In the genomic region with DNA sequence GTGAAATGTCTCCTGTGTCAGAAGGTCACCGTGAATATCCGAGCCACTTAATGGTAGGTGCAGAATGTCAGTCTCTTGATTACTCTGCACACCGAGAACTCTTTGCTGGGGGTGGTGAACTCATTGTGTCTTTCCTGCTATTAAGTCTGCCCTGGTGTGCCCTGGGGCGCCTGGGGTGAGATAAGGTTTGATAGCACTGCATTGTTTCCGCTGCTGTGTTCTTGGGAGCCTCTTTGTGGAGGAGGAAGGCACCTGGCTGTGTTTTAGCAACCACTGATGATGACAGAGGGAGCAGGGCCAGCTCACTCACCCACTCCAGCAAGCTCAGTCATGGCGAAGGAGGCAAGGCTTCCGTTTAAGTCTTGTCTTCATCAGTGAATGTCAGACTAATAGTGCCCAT, we compare ENCODE assay signal across 1 mouse cellular context.
TF ChIP-seq lines count a peak whose summit lies in the region.

No protein-coding gene starts in this region.

TF ChIP-seq in MEL, 35 proteins besides CTCF, POLR2A, EP300 and RAD21:
- TF ChIP-seq ZNF384 (IDR thresholded peaks at IDR 0.05; ENCODE audit: low read depth, low read length) = no peak
- TF ChIP-seq ZC3H11A (IDR thresholded peaks at IDR 0.05; ENCODE audit: low read depth, low read length) = no peak
- TF ChIP-seq TAL1 (IDR thresholded peaks at IDR 0.05; ENCODE audit: low read length) = peak; percentile 59
- peak; percentile 54; the same call in 1 of the 2 replicates for TF ChIP-seq SIN3A (IDR thresholded peaks at IDR 0.05; ENCODE audit: low read length)
- TF ChIP-seq MAX (IDR thresholded peaks at IDR 0.05; ENCODE audit: low read length) = 0 out of 2 replicates have a peak, but pooled peaks have one; percentile 20
- no peak for TF ChIP-seq GABPA (IDR thresholded peaks at IDR 0.05; ENCODE audit: low read depth, low read length)
- no peak for TF ChIP-seq ZKSCAN1 (IDR thresholded peaks at IDR 0.05; ENCODE audit: low read depth, low read length)
- TF ChIP-seq SMC3 (IDR thresholded peaks at IDR 0.05; ENCODE audit: low read depth, low read length) = no peak
- TF ChIP-seq KAT2A (conservative IDR thresholded peaks at IDR 0.05; ENCODE audit: low read depth, low read length) = no peak
- no peak for TF ChIP-seq POLR2AphosphoS5 (IDR thresholded peaks at IDR 0.05; ENCODE audit: borderline replicate concordance, low read depth, low read length)
- TF ChIP-seq HCFC1 (IDR thresholded peaks at IDR 0.05; ENCODE audit: low read depth, low read length) = no peak
- no peak for TF ChIP-seq ELF1 (IDR thresholded peaks at IDR 0.05; ENCODE audit: low read depth, low read length)
- TF ChIP-seq BHLHE40 (IDR thresholded peaks at IDR 0.05; ENCODE audit: borderline replicate concordance, low read depth, low read length) = peak; percentile 56; the same call in 1 of the 2 replicates
- peak; percentile 84 for TF ChIP-seq TCF12 (IDR thresholded peaks at IDR 0.05; ENCODE audit: low read depth, low read length)
- peak; percentile 77 for TF ChIP-seq MXI1 (IDR thresholded peaks at IDR 0.05; ENCODE audit: low read depth, low read length)
- TF ChIP-seq RCOR1 (IDR thresholded peaks at IDR 0.05; ENCODE audit: low read depth, low read length) = peak; percentile 76
- TF ChIP-seq E2F4 (IDR thresholded peaks at IDR 0.05; ENCODE audit: borderline replicate concordance, low read depth, low read length) = no peak
- peak; percentile 95 for TF ChIP-seq ETS1 (IDR thresholded peaks at IDR 0.05; ENCODE audit: low read depth, low read length)
- peak; percentile 87 for TF ChIP-seq GATA1 (IDR thresholded peaks at IDR 0.05; ENCODE audit: low read depth, low read length)
- TF ChIP-seq NRF1 (IDR thresholded peaks at IDR 0.05; ENCODE audit: insufficient read depth, low read depth, low read length, poor library complexity, severe bottlenecking) = no peak
- no peak for TF ChIP-seq MYB (IDR thresholded peaks at IDR 0.05; ENCODE audit: low read depth, low read length)
